Mouse (Mus musculus): Measurements from ENCODE around the gene Kpnb1. TPM values are rescaled to one million over a fixed set of nuclear protein-coding genes. Genes with fewer than 3 reads are reported as not detected.

The Kpnb1 gene
- polyA plus RNA-seq, 1 experiment from 2014 or later = 98.3 TPM

GRCm38 (mm10) chr11:97148591-97148990 lies 39.1 kb downstream of the Kpnb1 start:
- DNase-seq (ENCODE audit: extremely low spot score, low spot score) = no peak
- peaks cover 34% of the 10 kb centered on the region for H3K36me3 ChIP-seq (replicated peaks)
- H3K27ac ChIP-seq = peak overlapping the region; percentile 96; the same call in 1 of the 2 replicates
- peaks cover 65% of the 10 kb centered on the region for H3K4me1 ChIP-seq
- peak overlapping the region; percentile 84 for H3K4me3 ChIP-seq
- peaks cover 38% of the 10 kb centered on the region for H3K27me3 ChIP-seq (ENCODE audit: poor library complexity, severe bottlenecking)
- H3K9me3 ChIP-seq = no peaks in the 10 kb centered on the region
- WGBS = 31% methylated on average over 12 of the region's 12 CpGs

- WGBS = 88% methylated on average over 8 of the region's 8 CpGs
- peaks cover 34% of the 10 kb centered on the region for H3K27me3 ChIP-seq (ENCODE audit: poor library complexity, severe bottlenecking)
- H3K27ac ChIP-seq = no peak overlapping the region
- H3K4me3 ChIP-seq = no peak overlapping the region
- peaks cover 56% of the 10 kb centered on the region for H3K4me1 ChIP-seq
- peaks cover 38% of the 10 kb centered on the region for H3K36me3 ChIP-seq (replicated peaks)
- no peaks in the 10 kb centered on the region for H3K9me3 ChIP-seq
- DNase-seq (ENCODE audit: extremely low spot score, low spot score) = no peak
Observed at GRCm38 (mm10) chr11:97147333-97147732, 40.3 kb downstream of the Kpnb1 start.

DNA sequence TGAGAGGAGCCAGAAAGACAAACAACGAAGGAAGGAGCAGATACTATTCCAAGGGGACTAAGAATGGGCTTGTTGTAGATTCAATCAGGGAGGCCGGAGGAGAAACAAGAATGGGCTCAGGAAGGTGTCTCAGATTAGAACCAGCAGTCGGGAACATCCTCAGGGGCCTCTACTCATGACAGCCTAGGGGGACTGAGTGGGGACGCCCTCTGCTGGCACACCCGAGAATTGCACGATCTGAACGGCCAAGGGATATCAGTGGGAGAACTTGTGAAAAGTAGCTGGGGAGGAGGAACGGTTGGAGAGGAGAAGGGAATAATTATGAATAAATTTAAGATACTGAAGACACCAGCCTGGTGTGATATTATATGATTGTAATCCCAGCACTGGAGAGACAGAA lies 41.0 kb downstream of the Kpnb1 start:
- H3K4me3 ChIP-seq = no peak overlapping the region; the same call in 1 of the 2 replicates
- H3K9me3 ChIP-seq = no peaks in the 10 kb centered on the region
- peaks cover 50% of the 10 kb centered on the region for H3K4me1 ChIP-seq
- H3K27ac ChIP-seq = no peak overlapping the region
- H3K27me3 ChIP-seq (ENCODE audit: poor library complexity, severe bottlenecking) = peaks cover 38% of the 10 kb centered on the region
- peak; percentile 82 for DNase-seq (ENCODE audit: extremely low spot score, low spot score)
- H3K36me3 ChIP-seq (replicated peaks) = peaks cover 38% of the 10 kb centered on the region
- 12% methylated on average over 8 of the region's 8 CpGs for WGBS

DNA sequence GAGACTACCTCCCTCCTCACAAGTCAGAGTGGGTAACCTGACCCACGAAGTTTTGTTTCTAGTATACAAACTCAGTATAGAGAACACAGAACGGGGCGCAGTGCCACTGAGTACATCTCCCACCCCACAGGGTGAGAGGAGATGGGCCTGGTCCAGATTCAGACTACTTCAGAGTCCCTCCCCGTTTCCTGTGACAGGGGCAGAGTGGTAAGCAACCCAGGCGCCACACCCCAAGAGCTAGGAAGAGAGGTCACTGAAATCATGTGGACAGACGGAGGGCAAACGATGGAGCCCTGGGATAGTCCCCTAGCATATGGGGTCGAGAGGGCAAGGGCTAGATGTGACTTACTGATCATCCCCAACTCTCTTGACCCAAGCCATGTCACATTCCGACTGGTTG lies 41.7 kb downstream of the Kpnb1 start:
- Histone ChIP-seq H3K4me1 (peaks cover 45% of the 10 kb centered on the region), H3K9me3 (no peaks in the 10 kb centered on the region), H3K36me3 (replicated peaks) (peaks cover 38% of the 10 kb centered on the region), H3K4me3 (no peak overlapping the region), H3K27ac (no peak overlapping the region), H3K27me3 (ENCODE audit: poor library complexity, severe bottlenecking) (peaks cover 45% of the 10 kb centered on the region)
- 81% methylated on average over 9 of the region's 9 CpGs for WGBS
- DNase-seq (ENCODE audit: extremely low spot score, low spot score) = no peak

DNA sequence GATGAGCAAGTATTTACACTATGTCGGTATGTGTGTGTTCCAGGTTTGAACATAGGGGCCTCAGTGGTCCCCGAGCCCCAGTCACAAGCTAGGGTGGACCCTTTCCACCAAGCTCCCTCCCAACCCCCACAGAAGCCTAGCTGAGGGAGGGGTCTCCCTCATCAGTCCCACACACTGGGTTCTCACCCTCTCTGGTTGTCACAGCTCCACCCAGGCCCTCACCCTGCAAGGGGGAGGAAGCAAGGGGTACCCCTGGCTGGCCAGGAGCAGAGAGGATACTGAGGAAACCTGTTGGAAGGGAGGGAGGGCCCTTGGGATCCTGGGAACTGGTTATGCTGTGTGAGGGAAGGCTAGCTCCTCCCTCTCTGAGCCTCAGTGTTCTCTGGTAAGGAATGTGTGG lies 42.4 kb downstream of the Kpnb1 start:
- Histone ChIP-seq H3K27me3 (ENCODE audit: poor library complexity, severe bottlenecking) (peaks cover 52% of the 10 kb centered on the region), H3K27ac (no peak overlapping the region), H3K36me3 (replicated peaks) (peaks cover 38% of the 10 kb centered on the region), H3K9me3 (no peaks in the 10 kb centered on the region), H3K4me1 (peaks cover 40% of the 10 kb centered on the region), H3K4me3 (no peak overlapping the region)
- 91% methylated on average over 2 of the region's 2 CpGs for WGBS
- DNase-seq (ENCODE audit: extremely low spot score, low spot score) = no peak

DNA sequence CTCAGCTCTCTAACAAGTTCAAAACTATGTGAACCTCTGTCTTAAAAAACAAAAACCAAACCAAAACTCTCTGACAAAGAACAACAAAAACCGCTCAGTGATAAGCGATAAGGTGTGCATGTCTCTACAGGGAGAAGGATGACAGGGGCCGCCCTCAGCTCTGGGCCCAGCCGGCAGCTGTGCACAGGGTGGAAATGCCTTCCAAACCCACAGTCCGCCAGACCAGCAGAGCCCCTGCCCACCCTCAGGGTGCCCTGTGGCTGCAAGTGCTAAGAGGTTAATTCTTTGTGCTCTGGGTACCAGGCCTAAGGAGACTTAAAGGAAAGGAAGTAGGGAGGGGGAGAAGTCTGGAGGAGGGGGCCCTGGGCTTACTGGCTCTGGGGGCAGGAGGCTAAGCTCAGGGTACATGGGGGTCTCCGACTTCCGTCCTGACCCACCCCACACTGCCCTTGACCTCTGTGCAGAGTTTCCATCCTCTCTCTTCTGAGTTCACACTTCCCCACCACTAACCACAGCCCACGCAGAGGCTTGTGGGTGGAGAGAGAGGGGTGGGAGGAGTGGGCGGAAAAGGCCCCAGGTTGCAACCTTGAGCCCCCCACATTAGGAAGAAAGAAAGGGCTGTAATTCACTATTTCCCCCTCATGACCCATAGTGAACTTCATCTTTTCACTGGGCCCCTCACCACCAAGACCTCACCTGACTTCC lies 44.3 kb downstream of the Kpnb1 start:
- peaks cover 52% of the 10 kb centered on the region for H3K27me3 ChIP-seq (ENCODE audit: poor library complexity, severe bottlenecking)
- no peaks in the 10 kb centered on the region for H3K9me3 ChIP-seq
- H3K27ac ChIP-seq = no peak overlapping the region
- DNase-seq (ENCODE audit: extremely low spot score, low spot score) = no peak
- peaks cover 36% of the 10 kb centered on the region for H3K4me1 ChIP-seq
- no peak overlapping the region for H3K4me3 ChIP-seq
- peaks cover 41% of the 10 kb centered on the region for H3K36me3 ChIP-seq (replicated peaks)
- WGBS = 81% methylated on average over 9 of the region's 9 CpGs

DNA sequence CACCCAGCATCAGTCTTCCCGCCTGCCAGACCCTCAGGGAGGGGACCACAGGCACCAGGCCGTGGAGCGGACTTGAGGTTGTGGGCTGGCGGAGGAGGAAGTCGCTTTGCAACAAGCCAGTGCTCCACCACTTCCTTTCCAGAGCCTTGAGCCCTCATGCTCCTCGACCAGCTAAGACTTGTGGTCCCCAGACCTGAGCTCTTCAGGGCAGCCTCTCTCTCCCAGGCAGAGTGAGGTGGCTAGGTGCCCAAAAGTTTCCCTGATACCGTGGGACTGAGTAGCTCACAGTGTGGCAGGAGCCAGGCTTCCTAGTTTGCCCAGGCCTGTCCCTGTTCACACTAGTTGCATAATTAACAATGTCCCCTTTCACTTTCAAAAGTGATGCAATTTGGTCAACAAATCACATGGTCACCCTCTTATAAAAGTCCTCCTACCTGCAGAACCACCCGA lies 45.5 kb downstream of the Kpnb1 start:
- Histone ChIP-seq H3K4me1 (peaks cover 45% of the 10 kb centered on the region), H3K4me3 (no peak overlapping the region), H3K27ac (no peak overlapping the region), H3K27me3 (ENCODE audit: poor library complexity, severe bottlenecking) (peaks cover 52% of the 10 kb centered on the region), H3K9me3 (no peaks in the 10 kb centered on the region), H3K36me3 (replicated peaks) (peaks cover 40% of the 10 kb centered on the region)
- DNase-seq (ENCODE audit: extremely low spot score, low spot score) = no peak
- WGBS = 75% methylated on average over 8 of the region's 8 CpGs

GRCm38 (mm10) chr11:97140811-97141210 lies 46.9 kb downstream of the Kpnb1 start:
- H3K27me3 ChIP-seq (ENCODE audit: poor library complexity, severe bottlenecking) = peaks cover 64% of the 10 kb centered on the region
- H3K9me3 ChIP-seq = no peaks in the 10 kb centered on the region
- H3K4me1 ChIP-seq = peaks cover 35% of the 10 kb centered on the region
- H3K36me3 ChIP-seq (replicated peaks) = peaks cover 40% of the 10 kb centered on the region
- WGBS = 86% methylated on average over 4 of the region's 4 CpGs
- no peak for DNase-seq (ENCODE audit: extremely low spot score, low spot score)
- H3K4me3 ChIP-seq = no peak overlapping the region
- no peak overlapping the region for H3K27ac ChIP-seq

GRCm38 (mm10) chr11:97139256-97139655 lies 48.4 kb downstream of the Kpnb1 start:
- DNase-seq (ENCODE audit: extremely low spot score, low spot score) = no peak
- Histone ChIP-seq H3K27ac (peak overlapping the region; percentile 81), H3K36me3 (replicated peaks) (peaks cover 27% of the 10 kb centered on the region), H3K4me1 (peaks cover 44% of the 10 kb centered on the region), H3K27me3 (ENCODE audit: poor library complexity, severe bottlenecking) (peaks cover 76% of the 10 kb centered on the region), H3K4me3 (peak overlapping the region; percentile 60), H3K9me3 (no peaks in the 10 kb centered on the region)
- 9% methylated on average over 15 of the region's 15 CpGs for WGBS

DNA sequence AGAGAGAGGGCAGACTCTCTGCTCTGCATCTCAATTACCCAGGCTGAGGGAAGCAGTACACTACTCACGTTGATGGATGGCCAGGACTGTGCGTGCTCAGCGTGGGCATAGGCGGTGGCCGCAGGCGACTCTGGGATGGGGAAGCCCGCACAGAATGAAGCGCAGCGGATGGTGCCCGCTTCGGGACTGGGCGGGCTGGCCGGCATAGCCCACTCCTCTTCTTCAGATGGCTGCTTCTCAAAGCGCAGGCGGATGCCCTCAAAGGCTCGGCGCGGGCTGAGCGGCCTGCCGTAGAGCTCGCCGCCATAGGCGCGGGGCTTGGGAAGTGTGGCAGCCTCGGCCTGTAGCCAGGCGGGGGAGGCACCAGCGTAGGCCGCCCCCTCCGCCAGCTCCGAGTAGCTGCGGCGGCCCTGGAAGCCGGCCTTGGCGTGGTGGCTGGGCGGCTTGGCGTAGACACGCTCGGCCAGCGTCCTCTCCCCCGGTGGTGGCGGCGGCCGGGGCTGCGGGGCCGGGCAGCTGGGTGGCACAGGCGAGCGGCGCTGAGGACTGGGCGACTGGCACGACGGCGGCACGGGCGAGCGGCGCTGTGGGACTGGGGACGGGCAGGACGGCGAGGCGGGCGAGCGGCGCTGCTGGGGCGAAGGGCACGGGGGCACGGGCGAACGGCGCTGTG lies 49.0 kb downstream of the Kpnb1 start:
- WGBS = 6% methylated on average over 69 of the region's 69 CpGs
- DNase-seq (ENCODE audit: extremely low spot score, low spot score) = no peak
- peaks cover 47% of the 10 kb centered on the region for H3K4me1 ChIP-seq
- H3K9me3 ChIP-seq = no peaks in the 10 kb centered on the region
- peaks cover 82% of the 10 kb centered on the region for H3K27me3 ChIP-seq (ENCODE audit: poor library complexity, severe bottlenecking)
- H3K36me3 ChIP-seq (replicated peaks) = peaks cover 23% of the 10 kb centered on the region
- peak overlapping the region; percentile 60 for H3K4me3 ChIP-seq
- H3K27ac ChIP-seq = peak overlapping the region; percentile 81

- H3K27me3 ChIP-seq (ENCODE audit: poor library complexity, severe bottlenecking) = peaks cover 94% of the 10 kb centered on the region
- H3K4me1 ChIP-seq = peaks cover 25% of the 10 kb centered on the region
- H3K4me3 ChIP-seq = no peak overlapping the region
- 0 out of 2 replicates have a peak, but pooled peaks cover 11% of the 10 kb centered on the region for H3K36me3 ChIP-seq (replicated peaks)
- no peaks in the 10 kb centered on the region for H3K9me3 ChIP-seq
- no peak overlapping the region for H3K27ac ChIP-seq
- WGBS = 76% methylated on average over 5 of the region's 5 CpGs
- DNase-seq (ENCODE audit: extremely low spot score, low spot score) = no peak
Observed at GRCm38 (mm10) chr11:97133270-97133669, 54.4 kb downstream of the Kpnb1 start.

DNA sequence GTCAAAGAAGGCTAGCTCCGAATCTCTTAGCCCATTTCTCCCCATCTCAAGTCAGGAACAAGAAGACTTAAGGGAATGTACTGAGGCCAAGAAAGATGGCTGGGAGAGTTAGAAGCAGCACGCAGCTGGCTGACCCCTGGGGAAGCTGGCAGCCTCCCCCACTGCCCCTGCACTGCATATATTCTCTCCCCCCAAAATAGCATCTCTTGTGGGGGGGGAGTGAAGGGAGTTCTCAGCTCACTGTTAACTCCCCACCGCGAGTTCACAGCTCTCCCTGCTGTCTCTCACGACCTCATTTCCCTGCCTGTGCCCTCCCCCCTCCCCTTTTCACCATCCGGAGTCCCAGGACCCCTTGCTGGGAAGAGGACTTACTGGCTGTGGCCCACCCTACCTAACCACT lies 55.5 kb downstream of the Kpnb1 start:
- peaks cover 94% of the 10 kb centered on the region for H3K27me3 ChIP-seq (ENCODE audit: poor library complexity, severe bottlenecking)
- WGBS = 27% methylated on average over 6 of the region's 6 CpGs

GRCm38 (mm10) chr11:97131683-97132082 lies 56.0 kb downstream of the Kpnb1 start:
- Histone ChIP-seq H3K4me3 (no peak overlapping the region), H3K4me1 (peaks cover 30% of the 10 kb centered on the region), H3K27ac (no peak overlapping the region), H3K9me3 (no peaks in the 10 kb centered on the region), H3K36me3 (replicated peaks) (0 out of 2 replicates have a peak, but pooled peaks cover 2% of the 10 kb centered on the region), H3K27me3 (ENCODE audit: poor library complexity, severe bottlenecking) (peaks cover 94% of the 10 kb centered on the region)
- no peak for DNase-seq (ENCODE audit: extremely low spot score, low spot score)
- WGBS = 83% methylated on average over 2 of the region's 2 CpGs

More for the DNA sequence above, 55.5 kb downstream of the Kpnb1 start:
- Histone ChIP-seq H3K9me3 (no peaks in the 10 kb centered on the region), H3K36me3 (replicated peaks) (0 out of 2 replicates have a peak, but pooled peaks cover 7% of the 10 kb centered on the region), H3K27ac (no peak overlapping the region), H3K4me1 (peaks cover 25% of the 10 kb centered on the region), H3K4me3 (no peak overlapping the region)
- DNase-seq (ENCODE audit: extremely low spot score, low spot score) = no peak

Measured in forebrain, embryonic 10.5 days (tissue).